Mouse (Mus musculus) erythroblast, adult 5-6 weeks (primary cell): ENCODE measurements around the gene Slc25a30. TPM values are rescaled to one million over a fixed set of nuclear protein-coding genes. Genes with fewer than 3 reads are reported as not detected.
"Not testable (repeated sequence)": the region's sequence is repeated elsewhere in the genome, so short reads cannot be mapped to it uniquely, and the experiment has no call there.

Experiments used
- ATAC-seq: replicated peaks from 2 replicates; pipeline ENCODE4 v1.8.0; 2016; ENCODE audit warnings: moderate number of reproducible peaks, mild to moderate bottlenecking, moderate TSS enrichment, inconsistent platforms; ENCODE audit not compliant: poor library complexity, low FRiP score, severe bottlenecking
- total RNA-seq, 2 experiments: library from RNA; stranded (forward) in 1 of 2; stranded (reverse) in 1 of 2; fragments of 150-400 nt in 1 of 2; fragments of 200-764, 138-1000 nt in 1 of 2; gene quantifications; 2 replicates each; pipeline versions ENCODE4 v1.2.3 to v1.2.4; 2015 to 2017; ENCODE audit warnings: low replicate concordance in 2 of 2

The Slc25a30 gene
- 8.2 and 13.3 TPM in 2 replicates for total RNA-seq (2015; ENCODE audit: low replicate concordance)
- total RNA-seq (2017; ENCODE audit: low replicate concordance): 3.4 and 7.0 TPM in 2 replicates

- peak; percentile 98 for ATAC-seq
Observed at GRCm38 (mm10) chr14:75786868-75787793, at the start of gene Slc25a30. Gene Slc25a30, minus strand, starts transcription at chr14:75787037.

GRCm38 (mm10) chr14:75836579-75836978, 49.7 kb upstream of the Slc25a30 start:
- ATAC-seq: no peak

DNA sequence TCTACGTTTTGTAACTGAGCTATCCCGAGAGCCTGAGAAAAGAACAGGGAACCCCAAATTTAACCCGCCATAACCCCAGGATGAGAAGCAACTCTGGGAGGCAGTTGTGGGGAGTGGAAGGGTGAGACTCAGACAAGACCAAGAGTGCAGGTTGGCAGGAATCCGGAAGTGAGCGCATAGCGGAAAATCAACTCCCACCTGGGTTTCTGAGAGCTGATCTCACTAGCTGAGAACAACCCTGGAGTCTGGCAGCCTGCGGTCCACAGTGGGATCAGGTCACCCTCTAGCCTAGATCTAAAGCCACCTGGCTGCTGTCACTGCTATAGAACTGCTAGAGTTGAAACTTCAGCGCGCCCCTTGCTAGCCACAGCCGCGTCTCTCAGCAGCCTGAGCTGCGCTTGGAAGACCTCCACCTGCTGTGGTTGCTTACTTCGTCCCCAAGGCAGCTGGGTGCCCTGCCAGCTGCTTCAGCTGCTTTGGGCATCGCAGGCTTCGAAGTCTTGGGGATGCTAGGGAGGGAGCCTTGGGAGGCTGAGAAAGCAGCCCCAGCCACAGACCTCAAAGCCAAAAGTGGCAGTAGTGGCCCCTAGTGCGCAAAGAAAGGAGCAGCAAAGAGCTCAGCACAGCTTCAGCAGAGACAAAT, 48.0 kb upstream of the Slc25a30 start:
- ATAC-seq: peak; percentile 61

DNA sequence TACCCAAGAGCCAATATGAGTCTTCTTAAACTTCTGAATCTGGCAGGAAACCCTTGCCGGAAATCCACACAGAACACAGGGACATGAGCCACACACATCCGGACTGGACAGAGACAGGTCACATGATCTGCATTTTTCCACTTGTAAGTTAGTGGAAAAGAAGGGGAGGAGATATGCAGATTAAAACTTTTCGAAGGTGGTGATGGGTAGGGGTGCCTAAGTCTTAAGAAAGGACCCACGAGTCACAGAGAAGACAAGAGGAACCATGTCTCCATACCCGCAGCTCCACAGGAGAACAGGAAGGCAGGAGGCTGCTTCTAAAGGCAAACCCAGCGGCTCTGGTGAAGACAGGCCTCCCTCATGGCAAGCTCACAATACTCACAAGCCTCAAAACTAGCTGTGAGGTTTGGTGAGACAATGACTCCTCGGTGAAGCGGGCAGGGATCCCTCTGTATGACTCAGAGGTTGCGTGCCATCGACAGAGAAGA, 47.5 kb upstream of the Slc25a30 start:
- ATAC-seq: peak; percentile 53

GRCm38 (mm10) chr14:75833546-75834250, 46.9 kb upstream of the Slc25a30 start:
- ATAC-seq: no peak

GRCm38 (mm10) chr14:75832982-75833381, 46.1 kb upstream of the Slc25a30 start:
- no peak for ATAC-seq

GRCm38 (mm10) chr14:75832031-75832430, 45.2 kb upstream of the Slc25a30 start:
- ATAC-seq: no peak

GRCm38 (mm10) chr14:75829817-75830216, 43.0 kb upstream of the Slc25a30 start:
- ATAC-seq: not testable (repeated sequence)

DNA sequence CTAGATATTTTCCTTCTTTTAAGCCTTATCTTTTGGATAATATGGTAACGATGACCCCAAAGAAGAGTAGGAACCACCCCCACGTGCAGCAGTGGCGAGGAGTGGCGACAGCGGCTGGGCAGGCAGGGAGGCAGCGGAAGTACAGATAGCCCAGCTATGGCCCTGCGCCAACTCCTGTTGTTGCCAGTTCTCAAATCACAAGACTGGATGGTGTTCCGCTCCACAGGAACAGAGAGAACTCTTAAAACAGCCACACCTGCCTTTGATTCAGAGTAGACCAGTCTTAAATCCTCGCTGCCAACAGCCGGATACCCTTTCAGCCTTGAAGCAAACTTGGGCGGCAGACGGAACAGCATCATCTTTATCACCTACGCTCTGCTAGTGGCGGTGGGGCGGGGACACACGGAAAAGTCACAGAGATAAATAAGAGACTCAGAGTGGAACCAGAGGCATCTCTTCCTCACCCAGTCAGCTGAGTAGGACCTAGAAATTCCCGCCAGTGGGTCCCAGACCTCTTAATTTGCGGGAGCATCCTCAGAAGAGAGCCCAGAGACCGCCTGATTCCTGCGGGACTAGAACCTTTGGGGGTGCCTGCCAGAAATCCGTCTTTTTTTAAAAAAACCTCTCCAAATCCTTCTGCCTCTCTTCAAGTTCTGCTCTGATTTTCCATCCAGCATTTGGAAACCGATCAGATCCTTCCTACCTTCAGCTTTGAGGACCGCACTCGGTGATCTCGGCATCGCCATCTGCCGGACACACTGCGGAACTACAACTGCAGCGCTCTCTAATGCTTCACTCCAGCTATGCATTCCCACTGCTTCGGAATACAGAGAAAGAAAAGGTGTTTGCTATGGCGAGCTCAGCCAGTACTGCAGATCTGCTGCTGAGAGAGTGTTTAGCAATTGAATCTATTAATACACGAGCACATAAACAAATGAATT, 42.3 kb upstream of the Slc25a30 start:
- peak; percentile 88 for ATAC-seq

DNA sequence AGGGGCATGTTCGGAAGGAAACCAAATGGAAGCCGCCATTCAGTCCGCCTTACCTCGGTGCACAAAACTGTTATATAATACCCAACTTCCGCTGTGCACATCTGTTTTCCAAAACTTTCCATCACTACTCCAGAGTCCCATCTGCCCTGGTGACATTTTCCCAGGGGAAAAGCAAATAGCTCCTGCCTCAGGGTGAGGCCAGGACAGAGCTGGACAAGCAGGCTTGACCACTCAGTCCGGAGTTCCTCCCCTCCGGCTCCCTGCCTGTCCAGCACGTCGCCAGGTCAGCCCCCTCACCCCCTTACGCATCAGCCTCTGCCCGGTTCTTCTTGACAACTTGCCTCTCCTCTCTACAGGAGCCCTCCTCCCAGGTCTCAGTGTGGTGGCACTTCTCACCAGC, 41.4 kb upstream of the Slc25a30 start:
- ATAC-seq: peak; percentile 17; the same call in 1 of the 2 replicates

- ATAC-seq: no peak
Observed at GRCm38 (mm10) chr14:75826851-75827410, 40.1 kb upstream of the Slc25a30 start.

DNA sequence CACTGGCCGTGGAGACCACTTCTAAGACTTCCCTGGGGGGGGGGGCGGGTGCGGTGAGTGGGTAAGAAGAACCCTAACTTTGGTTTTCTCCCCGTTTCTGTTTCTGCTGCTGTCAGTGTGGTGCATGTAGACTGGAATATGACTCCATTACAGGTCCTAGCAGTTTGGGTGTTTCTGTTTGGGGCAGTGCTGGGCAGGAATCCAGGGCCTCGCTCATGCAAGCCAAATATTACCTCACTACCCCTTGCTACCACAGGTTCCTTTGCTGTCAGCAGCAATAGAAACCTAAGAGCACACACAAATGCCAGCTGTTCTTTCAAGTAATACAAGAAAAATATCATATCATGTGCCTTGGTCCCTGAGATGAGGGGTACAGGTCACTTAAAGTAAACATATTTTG, 33.2 kb upstream of the Slc25a30 start:
- ATAC-seq: no peak

DNA sequence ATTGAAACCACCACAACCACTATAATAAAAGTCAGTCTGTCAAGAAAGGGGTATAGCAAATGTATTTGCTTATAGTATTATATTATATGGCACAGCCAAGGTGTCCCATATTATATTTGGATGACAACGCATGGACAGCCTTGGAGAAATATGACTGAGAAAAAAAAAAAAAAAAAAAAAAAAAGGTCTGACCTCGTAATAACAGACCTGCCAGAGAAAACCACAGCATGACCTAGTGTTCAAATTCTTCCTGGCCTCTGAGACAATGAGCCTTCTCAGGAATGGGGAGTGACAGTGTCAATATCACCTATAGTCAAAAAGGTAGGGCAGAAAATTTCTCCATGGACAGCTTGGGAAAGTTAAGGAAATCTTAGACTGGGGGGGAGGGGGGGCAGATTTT, 32.5 kb upstream of the Slc25a30 start:
- ATAC-seq: no peak

- no peak for ATAC-seq
Observed at GRCm38 (mm10) chr14:75818528-75818927, 31.7 kb upstream of the Slc25a30 start.

DNA sequence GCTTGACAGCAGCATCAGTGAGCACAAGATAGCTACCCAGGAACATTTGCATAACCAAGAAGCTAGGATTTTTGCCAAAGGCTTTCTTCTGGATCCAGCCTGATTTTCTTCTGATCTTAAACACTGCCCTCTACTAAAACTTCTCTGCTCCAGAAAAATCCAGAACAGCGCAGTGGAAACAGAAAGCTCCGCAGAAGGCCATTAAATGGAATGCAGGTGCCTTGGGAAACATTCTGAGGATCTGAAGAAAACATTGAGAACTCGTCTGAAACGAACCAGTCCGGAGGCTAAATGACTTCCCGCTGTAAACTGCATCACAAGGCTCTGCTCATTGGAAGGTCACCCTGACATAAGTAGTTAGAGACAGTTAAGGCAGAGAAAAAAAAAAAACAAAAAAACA, 23.1 kb upstream of the Slc25a30 start:
- ATAC-seq: no peak

- ATAC-seq: no peak
Observed at GRCm38 (mm10) chr14:75807800-75808199, 21.0 kb upstream of the Slc25a30 start.

DNA sequence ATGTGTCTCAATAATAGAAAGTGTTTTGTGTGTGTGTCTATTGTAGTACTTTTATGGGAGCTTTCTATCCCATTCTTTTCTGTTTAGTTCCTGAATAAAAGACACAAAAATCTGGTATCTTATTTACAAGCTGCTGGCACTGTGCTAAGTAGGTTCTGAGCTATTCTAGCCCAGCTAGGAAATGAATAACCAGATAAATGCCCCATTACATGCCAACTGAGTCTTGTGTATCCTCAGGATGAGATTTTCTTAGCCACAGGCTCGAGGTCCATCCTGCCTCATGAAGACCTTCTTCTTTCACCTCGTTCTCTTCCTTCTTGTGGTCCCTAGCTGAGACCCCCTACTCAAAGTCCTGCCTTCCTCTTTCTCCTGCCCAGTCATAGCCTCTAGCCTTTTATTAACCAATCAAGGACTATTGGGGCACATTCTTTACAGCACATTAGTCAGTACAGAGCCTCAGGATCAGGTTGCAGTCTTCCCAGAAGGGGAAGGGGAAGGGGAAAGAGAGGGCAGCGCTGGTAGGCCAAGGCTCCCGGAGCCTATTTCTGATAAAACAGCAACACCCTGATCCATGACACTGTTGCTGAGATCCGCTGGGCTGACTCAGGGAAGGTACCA, 11.0 kb upstream of the Slc25a30 start:
- no peak for ATAC-seq

GRCm38 (mm10) chr14:75795918-75796317, 9.1 kb upstream of the Slc25a30 start:
- ATAC-seq: no peak
